Mouse (Mus musculus): ENCODE measurements around the gene Nostrin. TPM values are rescaled to one million over a fixed set of nuclear protein-coding genes. Genes with fewer than 3 reads are reported as not detected.

The Nostrin gene
- total and polyA plus RNA-seq, 3 experiments, result 0.24 to 2.5 (median 0.29) TPM

DNA sequence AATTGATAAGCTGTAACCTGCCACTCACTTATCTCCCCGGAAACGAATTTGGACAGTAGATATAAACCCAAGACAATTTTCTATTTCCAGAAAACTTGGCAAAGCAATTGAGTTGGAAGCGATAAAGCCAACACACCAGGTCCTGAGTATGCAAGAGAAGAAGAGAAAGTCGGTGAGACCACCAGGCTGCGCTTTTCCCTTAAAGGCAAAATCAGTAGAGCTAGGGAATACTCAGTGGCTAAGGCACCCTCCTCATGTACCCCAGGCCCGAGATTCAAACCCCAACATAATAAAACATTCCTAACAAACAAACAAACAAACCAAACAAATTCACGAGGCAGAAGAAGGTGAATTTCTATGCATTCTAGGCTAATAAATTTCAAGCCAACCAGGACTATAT is 20.7 kb downstream of the Nostrin start:
- no peak overlapping the region for H3K27ac ChIP-seq (ENCODE audit: insufficient read depth, low read depth)
- no peak overlapping the region for H3K4me2 ChIP-seq (ENCODE audit: insufficient read depth, low read depth, poor library complexity, severe bottlenecking)
- no peaks in the 10 kb centered on the region for H3K36me3 ChIP-seq (replicated peaks in 1 of 2; ENCODE audit: control insufficient read depth in 1 of 2, insufficient read depth in 1 of 2, low read length in 1 of 2)
- H3K4me3 ChIP-seq (replicated peaks in 1 of 3; ENCODE audit: low read depth in 2 of 3, low read length in 2 of 3, poor library complexity in 1 of 3), result no peak overlapping the region
- no peaks in the 10 kb centered on the region for H3K27me3 ChIP-seq (replicated peaks)
- H3K9me3 ChIP-seq (replicated peaks; ENCODE audit: low read length), result no peaks in the 10 kb centered on the region
- in situ Hi-C loops (cut with MboI; ENCODE audit: low pct_ligation_motif_present, low pct_unique_long_range_greater_than_20kb, low sequenced_read_pairs), result no loop called here
- no peaks in the 10 kb centered on the region for H3K79me2 ChIP-seq (replicated peaks; ENCODE audit: control insufficient read depth, extremely low read depth, insufficient read depth, poor library complexity, severe bottlenecking)
- no peak for DNase-seq (ENCODE audit: extremely low read depth)
- H3K4me1 ChIP-seq (ENCODE audit: control insufficient read depth in 1 of 2, insufficient read depth in 2 of 2), result no peaks in the 10 kb centered on the region
- TF ChIP-seq JUN (IDR thresholded peaks at IDR 0.05; ENCODE audit: insufficient read depth, low read depth, low read length), result no peak
- no peak for TF ChIP-seq TBP (conservative IDR thresholded peaks at IDR 0.05; ENCODE audit: low read depth, low read length)
- no peak for TF ChIP-seq ZNF384 (IDR thresholded peaks at IDR 0.05; ENCODE audit: low read depth, low read length)
- no peak for TF ChIP-seq SIN3A (IDR thresholded peaks at IDR 0.05; ENCODE audit: low read length)
- no peak for TF ChIP-seq SMC3 (IDR thresholded peaks at IDR 0.05; ENCODE audit: low read depth, low read length)
- TF ChIP-seq UBTF (IDR thresholded peaks at IDR 0.05; ENCODE audit: low read depth, low read length), result no peak
- no peak for TF ChIP-seq ELF1 (IDR thresholded peaks at IDR 0.05; ENCODE audit: low read depth, low read length)
- no peak for TF ChIP-seq TCF12 (IDR thresholded peaks at IDR 0.05; ENCODE audit: low read depth, low read length)
- no peak for TF ChIP-seq KAT2A (IDR thresholded peaks at IDR 0.05; ENCODE audit: insufficient replicate concordance, low read length)
- TF ChIP-seq BHLHE40 (IDR thresholded peaks at IDR 0.05; ENCODE audit: low read depth, low read length), result no peak
- no peak for TF ChIP-seq ZMIZ1 (IDR thresholded peaks at IDR 0.05; ENCODE audit: low read depth, low read length)
- TF ChIP-seq MAX (IDR thresholded peaks at IDR 0.05; ENCODE audit: low read length), result no peak
- no peak overlapping the region for H3K9ac ChIP-seq (ENCODE audit: insufficient read depth, low read depth)
- dilution Hi-C loops (cut with MboI; ENCODE audit: extremely low pct_ligation_motif_present, extremely low pct_unique_long_range_greater_than_20kb, low sequenced_read_pairs), result no loop called here

DNA sequence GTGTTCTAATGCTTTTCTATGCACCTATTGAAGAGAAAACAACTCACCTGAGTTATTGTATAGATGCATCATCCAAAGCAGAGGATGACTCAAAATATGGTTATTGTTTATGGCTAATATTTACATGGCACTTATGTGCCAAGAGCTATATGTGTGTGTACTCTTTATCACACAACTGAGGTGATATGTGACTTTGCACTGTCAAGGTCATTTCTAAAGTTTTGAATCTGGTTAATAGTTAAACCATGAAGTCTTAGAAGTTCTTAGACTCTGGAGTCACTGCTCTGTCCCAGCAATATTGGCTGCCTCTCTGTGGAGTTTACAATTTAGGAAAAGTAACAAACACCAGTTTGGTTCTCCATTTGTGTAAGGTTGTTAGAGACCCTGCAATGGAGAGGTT is 23.3 kb downstream of the Nostrin start:
- Histone ChIP-seq H3K9me3 (replicated peaks; ENCODE audit: low read length) (no peaks in the 10 kb centered on the region), H3K79me2 (replicated peaks; ENCODE audit: control insufficient read depth, extremely low read depth, insufficient read depth, poor library complexity, severe bottlenecking) (no peaks in the 10 kb centered on the region), H3K27ac (ENCODE audit: insufficient read depth, low read depth) (no peak overlapping the region), H3K9ac (ENCODE audit: insufficient read depth, low read depth) (no peak overlapping the region), H3K27me3 (replicated peaks) (no peaks in the 10 kb centered on the region), H3K36me3 (replicated peaks in 1 of 2; ENCODE audit: control insufficient read depth in 1 of 2, insufficient read depth in 1 of 2, low read length in 1 of 2) (no peaks in the 10 kb centered on the region), H3K4me3 (replicated peaks in 1 of 3; ENCODE audit: low read depth in 2 of 3, low read length in 2 of 3, poor library complexity in 1 of 3) (no peak overlapping the region), H3K4me2 (ENCODE audit: insufficient read depth, low read depth, poor library complexity, severe bottlenecking) (no peak overlapping the region), H3K4me1 (ENCODE audit: control insufficient read depth in 1 of 2, insufficient read depth in 2 of 2) (no peaks in the 10 kb centered on the region)
- in situ Hi-C loops (cut with MboI; ENCODE audit: low pct_ligation_motif_present, low pct_unique_long_range_greater_than_20kb, low sequenced_read_pairs), result no loop called here
- dilution Hi-C loops (cut with MboI; ENCODE audit: extremely low pct_ligation_motif_present, extremely low pct_unique_long_range_greater_than_20kb, low sequenced_read_pairs), result no loop called here
- TF ChIP-seq USF1 (IDR thresholded peaks at IDR 0.05; ENCODE audit: low read depth, low read length), result no peak
- TF ChIP-seq MAZ (IDR thresholded peaks at IDR 0.05; ENCODE audit: low read depth, low read length), result no peak
- TF ChIP-seq BHLHE40 (IDR thresholded peaks at IDR 0.05; ENCODE audit: low read depth, low read length), result no peak
- no peak for TF ChIP-seq CHD1 (IDR thresholded peaks at IDR 0.05; ENCODE audit: low read depth, low read length)
- no peak for TF ChIP-seq USF2 (conservative IDR thresholded peaks at IDR 0.05; ENCODE audit: low read depth, low read length)
- no peak for TF ChIP-seq ETS1 (conservative IDR thresholded peaks at IDR 0.05; ENCODE audit: low read depth, low read length)
- no peak for TF ChIP-seq E2F4 (IDR thresholded peaks at IDR 0.05; ENCODE audit: insufficient replicate concordance, low read depth, low read length)
- TF ChIP-seq ZKSCAN1 (IDR thresholded peaks at IDR 0.05; ENCODE audit: borderline replicate concordance, low read depth, low read length), result no peak
- TF ChIP-seq TCF12 (IDR thresholded peaks at IDR 0.05; ENCODE audit: low read depth, low read length), result no peak
- no peak for DNase-seq (ENCODE audit: extremely low read depth)

All from CH12.LX (cell line).